Mouse (Mus musculus): ENCODE results near the gene Zfp691. TPM values are rescaled to one million over a fixed set of nuclear protein-coding genes. Genes with fewer than 3 reads are reported as not detected.

The Zfp691 gene
- total and polyA plus RNA-seq, 2 experiments from 2014 or later = 2.5 to 4.1 TPM

- ATAC-seq (ENCODE audit: low FRiP score) (0 out of 2 replicates have a peak, but pooled peaks have one; percentile 14), DNase-seq (ENCODE audit: low spot score) (no peak)
- no peaks in the 10 kb centered on the region for H3K36me3 ChIP-seq (ENCODE audit: insufficient read depth, low read length)
- H3K4me3 ChIP-seq (ENCODE audit: low read depth, low read length) = peak overlapping the region; percentile 70
- 2% methylated on average over 18 of the region's 18 CpGs for WGBS
- H3K27ac ChIP-seq (ENCODE audit: low read depth, low read length) = peak overlapping the region; percentile 85
- peaks cover 10% of the 10 kb centered on the region for H3K4me1 ChIP-seq (ENCODE audit: insufficient read depth, low read length)
- peak overlapping the region; percentile 85 for H3K9ac ChIP-seq (replicated peaks; ENCODE audit: low read length, poor library complexity, severe bottlenecking)
- H3K9me3 ChIP-seq (ENCODE audit: low read length) = no peaks in the 10 kb centered on the region
- TF ChIP-seq CTCF (IDR thresholded peaks at IDR 0.05) = no peak
- H3K27me3 ChIP-seq (ENCODE audit: insufficient read depth, low read length) = no peaks in the 10 kb centered on the region
- H3K4me2 ChIP-seq (ENCODE audit: low read depth, low read length, poor library complexity, severe bottlenecking) = peak overlapping the region; percentile 71
These were observed 21.8 kb upstream of the Zfp691 start for GRCm38 (mm10) chr4:119195582-119196320.

- Histone ChIP-seq H3K9ac (replicated peaks; ENCODE audit: low read length, poor library complexity, severe bottlenecking) (peak within 1 kb of the TSS; percentile 85), H3K9me3 (ENCODE audit: low read length) (no peaks in the 10 kb centered on the region), H3K27me3 (ENCODE audit: insufficient read depth, low read length) (no peaks in the 10 kb centered on the region), H3K36me3 (ENCODE audit: insufficient read depth, low read length) (no peaks in the 10 kb centered on the region), H3K4me3 (ENCODE audit: low read depth, low read length) (peak within 1 kb of the TSS; percentile 70), H3K27ac (ENCODE audit: low read depth, low read length) (peak within 1 kb of the TSS; percentile 85), H3K4me2 (ENCODE audit: low read depth, low read length, poor library complexity, severe bottlenecking) (peak within 1 kb of the TSS; percentile 71), H3K4me1 (ENCODE audit: insufficient read depth, low read length) (peaks cover 10% of the 10 kb centered on the region)
- ATAC-seq (ENCODE audit: low FRiP score) (peak; percentile 89), DNase-seq (ENCODE audit: low spot score) (peak; percentile 88)
- no peak for TF ChIP-seq CTCF (IDR thresholded peaks at IDR 0.05)
- WGBS = under 1% methylated on average over 28 of the region's 47 CpGs
These were observed 21.1 kb upstream of the Zfp691 start, which contains the start of gene Svbp for GRCm38 (mm10) chr4:119194909-119195581. Gene Svbp, plus strand, starts transcription at chr4:119195306.

- WGBS = 86% methylated on average over 4 of the region's 4 CpGs
- no peaks in the 10 kb centered on the region for H3K9me3 ChIP-seq (ENCODE audit: low read length)
- no peak for ATAC-seq (ENCODE audit: low FRiP score)
These were observed 18.8 kb upstream of the Zfp691 start for GRCm38 (mm10) chr4:119192757-119193156.

GRCm38 (mm10) chr4:119191273-119191672 is 17.3 kb upstream of the Zfp691 start:
- TF ChIP-seq CTCF (IDR thresholded peaks at IDR 0.05) = no peak
- Histone ChIP-seq H3K9ac (replicated peaks; ENCODE audit: low read length, poor library complexity, severe bottlenecking) (no peak overlapping the region), H3K9me3 (ENCODE audit: low read length) (no peaks in the 10 kb centered on the region), H3K36me3 (ENCODE audit: insufficient read depth, low read length) (no peaks in the 10 kb centered on the region), H3K4me2 (ENCODE audit: low read depth, low read length, poor library complexity, severe bottlenecking) (no peak overlapping the region), H3K4me3 (ENCODE audit: low read depth, low read length) (no peak overlapping the region), H3K27me3 (ENCODE audit: insufficient read depth, low read length) (no peaks in the 10 kb centered on the region), H3K4me1 (ENCODE audit: insufficient read depth, low read length) (no peaks in the 10 kb centered on the region), H3K27ac (ENCODE audit: low read depth, low read length) (no peak overlapping the region)
- DNase-seq (ENCODE audit: low spot score) (no peak), ATAC-seq (ENCODE audit: low FRiP score) (no peak)
- 78% methylated on average over 3 of the region's 3 CpGs for WGBS

More at GRCm38 (mm10) chr4:119192757-119193156, 18.8 kb upstream of the Zfp691 start:
- no peak for TF ChIP-seq CTCF (IDR thresholded peaks at IDR 0.05)
- no peak overlapping the region for H3K4me3 ChIP-seq (ENCODE audit: low read depth, low read length)
- H3K9ac ChIP-seq (replicated peaks; ENCODE audit: low read length, poor library complexity, severe bottlenecking) = no peak overlapping the region
- H3K36me3 ChIP-seq (ENCODE audit: insufficient read depth, low read length) = no peaks in the 10 kb centered on the region
- no peak overlapping the region for H3K27ac ChIP-seq (ENCODE audit: low read depth, low read length)
- peaks cover 9% of the 10 kb centered on the region for H3K4me1 ChIP-seq (ENCODE audit: insufficient read depth, low read length)
- H3K4me2 ChIP-seq (ENCODE audit: low read depth, low read length, poor library complexity, severe bottlenecking) = no peak overlapping the region
- no peak for DNase-seq (ENCODE audit: low spot score)
- H3K27me3 ChIP-seq (ENCODE audit: insufficient read depth, low read length) = no peaks in the 10 kb centered on the region

GRCm38 (mm10) chr4:119190618-119191017 is 16.6 kb upstream of the Zfp691 start:
- Histone ChIP-seq H3K36me3 (ENCODE audit: insufficient read depth, low read length) (no peaks in the 10 kb centered on the region), H3K4me2 (ENCODE audit: low read depth, low read length, poor library complexity, severe bottlenecking) (no peak overlapping the region), H3K9ac (replicated peaks; ENCODE audit: low read length, poor library complexity, severe bottlenecking) (no peak overlapping the region), H3K9me3 (ENCODE audit: low read length) (no peaks in the 10 kb centered on the region), H3K4me1 (ENCODE audit: insufficient read depth, low read length) (no peaks in the 10 kb centered on the region), H3K4me3 (ENCODE audit: low read depth, low read length) (no peak overlapping the region), H3K27ac (ENCODE audit: low read depth, low read length) (no peak overlapping the region), H3K27me3 (ENCODE audit: insufficient read depth, low read length) (no peaks in the 10 kb centered on the region)
- ATAC-seq (ENCODE audit: low FRiP score) (no peak), DNase-seq (ENCODE audit: low spot score) (no peak)
- 82% methylated on average over 8 of the region's 8 CpGs for WGBS
- no peak for TF ChIP-seq CTCF (IDR thresholded peaks at IDR 0.05)

GRCm38 (mm10) chr4:119189864-119190263 is 15.9 kb upstream of the Zfp691 start, which contains the start of gene Ermap:
Gene Ermap, minus strand, starts transcription at chr4:119190011.
- Histone ChIP-seq H3K9me3 (ENCODE audit: low read length) (no peaks in the 10 kb centered on the region), H3K36me3 (ENCODE audit: insufficient read depth, low read length) (no peaks in the 10 kb centered on the region), H3K9ac (replicated peaks; ENCODE audit: low read length, poor library complexity, severe bottlenecking) (no peak within 1 kb of the TSS), H3K4me1 (ENCODE audit: insufficient read depth, low read length) (no peaks in the 10 kb centered on the region), H3K4me2 (ENCODE audit: low read depth, low read length, poor library complexity, severe bottlenecking) (no peak within 1 kb of the TSS), H3K27me3 (ENCODE audit: insufficient read depth, low read length) (no peaks in the 10 kb centered on the region), H3K4me3 (ENCODE audit: low read depth, low read length) (no peak within 1 kb of the TSS), H3K27ac (ENCODE audit: low read depth, low read length) (no peak within 1 kb of the TSS)
- WGBS = 51% methylated on average over 6 of the region's 6 CpGs
- TF ChIP-seq CTCF (IDR thresholded peaks at IDR 0.05) = no peak
- ATAC-seq (ENCODE audit: low FRiP score) = no peak
- no peak for DNase-seq (ENCODE audit: low spot score)
